Mouse (Mus musculus) forebrain, embryonic 10.5 days (tissue): ENCODE results near the gene Brap. TPM values are rescaled to one million over a fixed set of nuclear protein-coding genes. Genes with fewer than 3 reads are reported as not detected.
"Not testable (repeated sequence)": the region's sequence is repeated elsewhere in the genome, so short reads cannot be mapped to it uniquely, and the experiment has no call there.

Source experiments
- DNase-seq: peaks from one replicate; pipeline ENCODE4 v3.0.0-alpha.2; 2017; ENCODE audit warnings: low spot score; ENCODE audit errors: extremely low spot score
- H3K27ac ChIP-seq: fragments of 300-500 bp; sonication (generic); 2 replicates; pipeline ENCODE4 v1.5.1; 2016; ENCODE audit warnings: mild to moderate bottlenecking
- H3K27me3 ChIP-seq: fragments of 300-500 bp; sonication (generic); 2 replicates; pipeline ENCODE4 v1.6.1; 2016; ENCODE audit warnings: mild to moderate bottlenecking; ENCODE audit not compliant: poor library complexity, severe bottlenecking
- H3K36me3 ChIP-seq: fragments of 300-500 bp; sonication (generic); replicated peaks from 2 replicates; pipeline ENCODE4 v1.6.1; 2016; ENCODE audit warnings: mild to moderate bottlenecking, moderate library complexity
- H3K4me1 ChIP-seq: fragments of 300-500 bp; sonication (generic); 2 replicates; pipeline ENCODE4 v1.6.1; 2016
- H3K4me3 ChIP-seq: fragments of 300-500 bp; sonication (generic); 2 replicates; pipeline ENCODE4 v1.5.1; 2016; ENCODE audit warnings: mild to moderate bottlenecking, moderate library complexity
- H3K9me3 ChIP-seq: fragments of 300-500 bp; sonication (generic); 2 replicates; pipeline ENCODE4 v1.6.1; 2016; ENCODE audit warnings: mild to moderate bottlenecking, moderate library complexity
- WGBS: fragments of 180-500 bp; shearing (Covaris S2); methylation state at CpG from one replicate; pipeline ENCODE4 v1.1.7; 2016; 5-methylcytosine and 5-hydroxymethylcytosine counted together
- polyA plus RNA-seq: library from polyadenylated mRNA; unstranded; fragments of >200 nt; fragmentation: Nextera tagmentation; extraction: Ambion mirVana; gene quantifications from 2 replicates; pipeline ENCODE4 v1.2.1, GENCODE M21; 2016

Gene Brap
- polyA plus RNA-seq, 1 experiment from 2014 or later, result 33.9 TPM

DNA sequence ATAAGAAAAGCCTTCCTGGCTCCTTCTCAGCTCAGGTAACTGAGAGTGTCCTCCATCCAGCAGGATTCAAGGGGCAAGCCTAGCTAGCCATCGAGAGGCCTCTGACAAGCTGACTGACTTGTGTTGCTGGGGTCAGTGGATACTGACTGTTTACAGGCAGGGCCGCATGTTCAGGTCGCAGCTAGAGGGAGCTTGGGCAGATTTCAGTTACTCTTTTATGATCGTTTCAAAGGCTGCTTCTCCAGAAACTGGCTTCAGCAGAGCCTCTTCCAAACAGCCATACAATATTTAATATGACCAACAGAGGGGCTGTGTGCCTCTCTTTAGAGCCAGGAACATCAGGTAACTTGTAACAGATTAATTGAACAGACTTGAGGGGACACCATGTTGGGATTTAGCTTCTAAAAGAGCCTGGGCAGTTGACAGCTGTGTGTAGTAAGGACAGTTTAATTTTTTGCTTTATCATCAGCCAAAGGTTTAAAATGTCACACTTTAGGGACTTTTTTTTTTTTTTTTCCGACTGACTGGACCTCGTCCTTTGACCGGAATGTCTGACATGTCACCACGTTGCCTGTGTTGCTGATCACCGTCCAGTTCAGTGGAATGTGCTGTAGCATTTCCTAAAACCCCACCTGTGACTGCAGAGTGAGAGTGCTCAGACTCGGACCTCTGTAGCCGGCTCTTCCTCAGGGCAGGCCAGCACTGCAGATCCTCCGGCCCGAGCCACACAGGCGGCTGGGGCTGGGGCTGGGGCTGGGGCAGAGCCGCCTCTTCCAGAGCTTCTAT is 25.9 kb downstream of the Brap start:
- Histone ChIP-seq H3K36me3 (peaks cover 67% of the 10 kb centered on the region), H3K4me3 (no peak overlapping the region), H3K27ac (no peak overlapping the region), H3K27me3 (no peaks in the 10 kb centered on the region), H3K4me1 (no peaks in the 10 kb centered on the region), H3K9me3 (no peaks in the 10 kb centered on the region)
- 84% methylated on average over 15 of the region's 15 CpGs for WGBS
- DNase-seq, result no peak

DNA sequence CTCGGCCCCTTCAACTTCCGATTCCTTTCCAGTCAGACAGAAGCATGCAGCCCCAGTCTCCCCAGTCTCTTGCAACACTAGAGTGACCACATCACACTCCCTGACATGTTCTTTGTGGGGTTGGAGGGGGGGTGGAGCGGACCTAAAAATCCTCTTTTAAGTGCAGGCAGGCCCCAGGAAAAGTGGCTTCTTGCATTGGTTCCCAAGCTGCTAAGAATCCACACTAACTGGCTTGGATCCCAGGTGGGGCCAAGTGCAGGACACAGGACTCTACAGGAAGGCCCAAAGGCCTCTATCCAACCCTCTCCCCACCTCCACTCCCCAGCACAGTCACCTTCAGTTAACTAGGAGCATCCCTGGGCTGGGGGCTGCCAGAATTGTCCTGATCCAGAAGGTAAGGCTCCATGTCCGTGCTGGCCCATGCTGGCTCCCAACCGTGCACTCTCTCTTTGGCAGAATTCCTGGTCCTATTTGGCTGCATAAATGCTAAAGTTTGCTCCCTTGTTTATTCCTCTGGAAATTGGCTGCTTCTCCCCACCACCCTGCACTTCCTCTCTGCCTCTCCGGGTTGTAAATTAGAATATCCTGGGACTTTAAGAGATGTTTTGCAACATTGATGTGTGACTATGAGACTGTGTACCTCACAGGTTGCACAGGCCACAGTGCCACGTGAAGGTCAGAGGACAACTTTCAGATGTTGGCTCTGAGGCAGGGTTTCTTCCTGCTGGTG is 30.3 kb downstream of the Brap start:
- no peaks in the 10 kb centered on the region for H3K4me1 ChIP-seq
- DNase-seq, result no peak
- H3K4me3 ChIP-seq, result no peak overlapping the region
- H3K27ac ChIP-seq, result no peak overlapping the region
- peaks cover 25% of the 10 kb centered on the region for H3K36me3 ChIP-seq
- no peaks in the 10 kb centered on the region for H3K27me3 ChIP-seq
- WGBS, result 89% methylated on average over 7 of the region's 7 CpGs
- H3K9me3 ChIP-seq, result no peaks in the 10 kb centered on the region

- not testable (repeated sequence) for H3K4me1 ChIP-seq, H3K27me3 ChIP-seq, H3K4me3 ChIP-seq, H3K27ac ChIP-seq, DNase-seq, H3K9me3 ChIP-seq
- WGBS, result 95% methylated on average over 7 of the region's 7 CpGs
- H3K36me3 ChIP-seq, result peaks cover 17% of the 10 kb centered on the region
Observed at GRCm38 (mm10) chr5:121691436-121691835, 31.1 kb downstream of the Brap start.

- no peaks in the 10 kb centered on the region for H3K9me3 ChIP-seq
- peaks cover 3% of the 10 kb centered on the region; the same call in 1 of the 2 replicates for H3K36me3 ChIP-seq
- H3K27ac ChIP-seq, result no peak overlapping the region
- no peaks in the 10 kb centered on the region for H3K27me3 ChIP-seq
- H3K4me1 ChIP-seq, result peaks cover 4% of the 10 kb centered on the region
- WGBS, result 85% methylated on average over 4 of the region's 4 CpGs
- no peak overlapping the region for H3K4me3 ChIP-seq
- no peak for DNase-seq
Observed at GRCm38 (mm10) chr5:121692897-121693296, 32.5 kb downstream of the Brap start.

- Histone ChIP-seq H3K4me3 (no peak overlapping the region), H3K27me3 (no peaks in the 10 kb centered on the region), H3K4me1 (peaks cover 11% of the 10 kb centered on the region), H3K9me3 (no peaks in the 10 kb centered on the region), H3K27ac (no peak overlapping the region), H3K36me3 (no peaks in the 10 kb centered on the region)
- WGBS, result 48% methylated on average over 6 of the region's 6 CpGs
- no peak for DNase-seq
Observed at GRCm38 (mm10) chr5:121696761-121697160, 36.4 kb downstream of the Brap start.

GRCm38 (mm10) chr5:121699891-121700290 is 39.5 kb downstream of the Brap start:
- no peaks in the 10 kb centered on the region for H3K9me3 ChIP-seq
- no peaks in the 10 kb centered on the region for H3K36me3 ChIP-seq
- H3K27ac ChIP-seq, result peak overlapping the region; percentile 48; the same call in 1 of the 2 replicates
- DNase-seq, result no peak
- WGBS, result 65% methylated on average over 5 of the region's 5 CpGs
- H3K27me3 ChIP-seq, result no peaks in the 10 kb centered on the region
- H3K4me3 ChIP-seq, result no peak overlapping the region
- H3K4me1 ChIP-seq, result peaks cover 18% of the 10 kb centered on the region

DNA sequence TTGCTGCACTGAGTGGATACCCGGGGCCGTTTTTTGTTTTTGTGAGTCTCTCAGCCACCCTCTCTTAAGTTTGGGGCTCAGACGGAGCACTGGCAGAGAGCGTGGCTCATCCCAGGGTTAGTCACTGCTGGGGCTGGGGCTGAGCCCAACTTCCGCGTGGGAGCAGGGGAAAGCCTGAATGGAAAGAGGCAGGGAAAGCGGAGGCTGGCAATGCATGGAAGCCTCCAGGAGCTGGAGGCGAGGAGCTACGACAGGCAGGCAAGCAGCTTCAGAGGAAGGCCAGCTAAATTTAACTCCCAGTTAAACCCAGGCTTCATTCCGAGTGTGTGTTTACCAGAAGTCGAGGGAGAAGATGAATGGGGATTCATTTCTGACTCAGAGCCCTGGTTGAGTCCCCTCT is 40.1 kb downstream of the Brap start:
- Histone ChIP-seq H3K9me3 (no peaks in the 10 kb centered on the region), H3K4me1 (peaks cover 23% of the 10 kb centered on the region), H3K4me3 (peak overlapping the region; percentile 12; the same call in 1 of the 2 replicates), H3K27ac (peak overlapping the region; percentile 48; the same call in 1 of the 2 replicates), H3K36me3 (no peaks in the 10 kb centered on the region), H3K27me3 (no peaks in the 10 kb centered on the region)
- 32% methylated on average over 11 of the region's 11 CpGs for WGBS
- no peak for DNase-seq

GRCm38 (mm10) chr5:121701111-121701769 is 40.9 kb downstream of the Brap start:
- 66% methylated on average over 8 of the region's 8 CpGs for WGBS
- Histone ChIP-seq H3K36me3 (no peaks in the 10 kb centered on the region), H3K4me3 (no peak overlapping the region), H3K4me1 (peaks cover 23% of the 10 kb centered on the region), H3K27me3 (no peaks in the 10 kb centered on the region), H3K9me3 (no peaks in the 10 kb centered on the region), H3K27ac (no peak overlapping the region)
- DNase-seq, result no peak

DNA sequence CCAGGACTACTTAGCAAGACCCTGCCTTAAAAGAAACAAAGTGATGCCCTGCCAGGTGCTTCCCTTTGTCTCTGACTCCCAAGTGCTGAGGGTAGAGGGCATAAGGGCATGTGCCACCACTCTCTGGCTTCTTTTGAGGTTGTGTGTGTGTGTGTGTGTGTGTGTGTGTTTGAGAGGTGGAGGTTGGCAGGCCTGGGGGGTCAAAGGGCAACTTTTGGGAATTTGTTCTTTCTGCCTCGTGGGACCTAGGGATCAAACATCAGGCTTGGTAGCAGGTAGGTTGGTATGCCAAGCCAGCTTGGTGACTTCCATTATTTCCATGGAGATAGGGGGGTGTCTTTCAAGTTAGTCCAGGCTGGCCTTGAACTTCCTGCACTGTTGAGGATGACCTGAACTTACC is 43.0 kb downstream of the Brap start:
- Histone ChIP-seq H3K4me1 (peaks cover 18% of the 10 kb centered on the region), H3K9me3 (no peaks in the 10 kb centered on the region), H3K27me3 (no peaks in the 10 kb centered on the region), H3K4me3 (no peak overlapping the region), H3K36me3 (no peaks in the 10 kb centered on the region), H3K27ac (no peak overlapping the region)
- no peak for DNase-seq
- WGBS, result 53% methylated on average over 1 of the region's 1 CpGs

DNA sequence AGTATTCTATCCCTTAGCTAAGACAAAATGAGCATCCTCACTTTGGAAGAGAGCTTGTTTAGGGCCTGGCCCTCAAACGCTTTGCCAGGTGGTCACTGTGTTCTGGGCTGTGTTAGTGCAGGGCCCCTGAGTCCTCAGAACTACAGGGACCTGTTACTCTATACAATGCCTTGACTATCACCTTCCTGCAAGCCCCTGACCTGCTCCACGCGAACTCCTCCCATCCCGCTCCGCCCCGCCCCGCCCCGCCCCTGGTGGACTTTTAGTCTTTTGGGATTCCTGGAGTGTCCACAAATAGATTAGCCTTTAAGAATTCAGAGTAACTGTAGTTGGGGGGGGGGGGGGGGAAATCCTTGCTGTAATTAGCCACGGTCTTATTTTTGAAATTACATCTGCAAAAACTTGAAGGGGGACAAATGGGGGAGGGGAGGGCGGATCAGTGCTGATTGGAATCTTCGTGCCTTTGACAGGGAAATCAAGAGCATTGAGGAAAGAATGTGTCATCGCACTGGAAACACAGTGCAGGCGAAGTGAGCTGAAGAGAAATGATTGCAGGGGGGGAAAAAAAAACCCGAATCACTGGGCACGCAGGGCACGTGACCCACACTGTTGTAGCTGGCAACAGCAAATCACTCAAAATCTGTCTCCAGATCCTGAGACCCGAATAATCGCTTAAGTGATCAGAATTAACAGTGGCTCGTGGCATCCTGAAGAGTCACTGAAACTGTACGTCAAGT is 44.3 kb downstream of the Brap start:
- Histone ChIP-seq H3K27me3 (no peaks in the 10 kb centered on the region), H3K27ac (no peak overlapping the region), H3K4me1 (peaks cover 18% of the 10 kb centered on the region), H3K36me3 (no peaks in the 10 kb centered on the region), H3K4me3 (peak overlapping the region; percentile 43), H3K9me3 (no peaks in the 10 kb centered on the region)
- 11% methylated on average over 20 of the region's 20 CpGs for WGBS
- DNase-seq, result no peak

DNA sequence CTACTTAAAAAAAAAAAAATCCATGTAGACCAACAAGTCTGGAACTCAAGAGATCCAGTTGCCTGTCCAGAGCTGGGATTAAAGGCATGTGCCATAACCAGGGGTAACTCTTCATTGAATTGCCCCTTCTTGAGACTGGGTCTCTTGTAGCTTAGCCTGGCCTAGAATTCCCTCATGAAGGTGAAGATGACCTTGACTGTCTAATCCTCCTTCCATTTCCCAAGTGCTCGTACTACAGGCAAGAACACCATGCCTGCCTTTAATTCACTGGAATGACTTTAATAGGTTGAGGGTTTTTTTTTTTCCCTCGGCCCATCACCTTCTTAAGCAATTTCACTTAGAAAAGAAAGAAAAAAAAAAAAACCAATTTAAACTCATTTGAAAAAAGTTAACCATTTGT is 50.0 kb downstream of the Brap start:
- 46% methylated on average over 2 of the region's 2 CpGs for WGBS
- H3K9me3 ChIP-seq, result no peaks in the 10 kb centered on the region
- no peaks in the 10 kb centered on the region for H3K27me3 ChIP-seq
- H3K4me1 ChIP-seq, result peaks cover 33% of the 10 kb centered on the region
- no peak for DNase-seq
- no peak overlapping the region for H3K27ac ChIP-seq
- peaks cover 8% of the 10 kb centered on the region for H3K36me3 ChIP-seq
- H3K4me3 ChIP-seq, result peak overlapping the region; percentile 84

DNA sequence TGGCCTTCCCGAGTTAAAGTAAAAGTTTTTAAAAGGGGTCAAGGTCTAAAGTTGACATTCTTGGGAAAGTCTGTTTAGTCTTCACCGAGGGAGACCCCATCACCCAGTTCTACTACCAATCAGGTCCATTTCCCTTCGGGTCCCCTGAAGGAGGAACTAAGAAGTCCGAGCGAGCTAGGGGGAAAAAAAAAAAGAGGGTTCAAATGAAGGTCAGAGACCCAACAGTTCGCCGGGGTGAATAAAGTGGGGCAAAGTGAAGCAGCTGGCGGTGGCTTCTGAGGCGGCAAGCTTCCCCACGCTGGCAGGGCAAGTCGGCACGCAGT is 50.4 kb downstream of the Brap start:
- WGBS, result under 1% methylated on average over 12 of the region's 12 CpGs
- no peaks in the 10 kb centered on the region for H3K9me3 ChIP-seq
- DNase-seq, result no peak
- H3K4me3 ChIP-seq, result peak overlapping the region; percentile 84
- H3K36me3 ChIP-seq, result peaks cover 12% of the 10 kb centered on the region
- peak overlapping the region; percentile 99 for H3K27ac ChIP-seq
- no peaks in the 10 kb centered on the region for H3K27me3 ChIP-seq
- peaks cover 37% of the 10 kb centered on the region for H3K4me1 ChIP-seq
